Mouse (Mus musculus) megakaryocyte progenitor cell, adult 5-6 weeks (primary cell): ENCODE measurements around the gene Wdr25. TPM values are rescaled to one million over a fixed set of nuclear protein-coding genes. Genes with fewer than 3 reads are reported as not detected.

ENCODE experiments used
- ATAC-seq: replicated peaks from 2 replicates; pipeline ENCODE4 v1.8.0; 2016; ENCODE audit warnings: mild to moderate bottlenecking, moderate TSS enrichment, inconsistent platforms; ENCODE audit not compliant: poor library complexity
- total RNA-seq, 2 experiments: library from RNA; stranded (forward) in 1 of 2; stranded (reverse) in 1 of 2; fragments of 157-497, 149-512 nt in 1 of 2; fragments of 200-1000 nt in 1 of 2; gene quantifications; 2 replicates each; pipeline versions ENCODE4 v1.2.3 to v1.2.4; 2015 to 2017

Wdr25 gene
- total RNA-seq, 2 experiments from 2014 or later = 3.0 to 4.7 TPM

- ATAC-seq = no peak
Observed at GRCm38 (mm10) chr12:109053020-109053806, 159.8 kb downstream of the Wdr25 start.

- no peak for ATAC-seq
Observed at GRCm38 (mm10) chr12:109057736-109058135, 164.3 kb downstream of the Wdr25 start.

- no peak for ATAC-seq
Observed at GRCm38 (mm10) chr12:109058660-109059059, 165.2 kb downstream of the Wdr25 start.

GRCm38 (mm10) chr12:109067561-109068135 is 174.2 kb downstream of the Wdr25 start:
- ATAC-seq = peak; percentile 59

- 0 out of 2 replicates have a peak, but pooled peaks have one; percentile 7 for ATAC-seq
Observed at GRCm38 (mm10) chr12:109068167-109068653, 174.8 kb downstream of the Wdr25 start, which contains the start of gene Begain. Gene Begain (minus strand): TSS chr12:109068217.

- ATAC-seq = no peak
Observed at GRCm38 (mm10) chr12:109068738-109069137, 175.3 kb downstream of the Wdr25 start.

- ATAC-seq = no peak
Observed at GRCm38 (mm10) chr12:109069751-109070150, 176.3 kb downstream of the Wdr25 start.

GRCm38 (mm10) chr12:109071248-109071647 is 177.8 kb downstream of the Wdr25 start:
- ATAC-seq = peak; percentile 60

GRCm38 (mm10) chr12:109074106-109074505 is 180.7 kb downstream of the Wdr25 start:
- peak; percentile 38 for ATAC-seq

GRCm38 (mm10) chr12:109074777-109075285 is 181.4 kb downstream of the Wdr25 start:
- no peak for ATAC-seq

- no peak for ATAC-seq
Observed at GRCm38 (mm10) chr12:109077036-109077435, 183.6 kb downstream of the Wdr25 start.

Other genes with a start within 250 kb of the Wdr25 start
- 1.2 TPM in 1 of 2 replicates, not detected in the other for gene Degs2, start 191.3 kb upstream of the Wdr25 start, total RNA-seq (2015)
- gene Degs2, start 191.3 kb upstream of the Wdr25 start, total RNA-seq (2017) = 0.79 and 1.1 TPM in 2 replicates
- 79.4 and 90.2 TPM in 2 replicates for gene Yy1, start 100.7 kb upstream of the Wdr25 start, total RNA-seq (2015)
- 44.6 and 51.8 TPM in 2 replicates for gene Yy1, start 100.7 kb upstream of the Wdr25 start, total RNA-seq (2017)
- gene Slc25a29, start 57.7 kb upstream of the Wdr25 start, total RNA-seq (2015) = 1.3 and 1.8 TPM in 2 replicates
- gene Slc25a29, start 57.7 kb upstream of the Wdr25 start, total RNA-seq (2017) = 0.71 and 1.8 TPM in 2 replicates
- 3.0 and 4.5 TPM in 2 replicates for gene Slc25a47, start 57.6 kb upstream of the Wdr25 start, total RNA-seq (2015)
- 5.1 and 5.4 TPM in 2 replicates for gene Slc25a47, start 57.6 kb upstream of the Wdr25 start, total RNA-seq (2017)
- 25.1 and 32.0 TPM in 2 replicates for gene Wars, start 543 bp downstream of the Wdr25 start, total RNA-seq (2015)
- 53.3 and 59.3 TPM in 2 replicates for gene Wars, start 543 bp downstream of the Wdr25 start, total RNA-seq (2017)
- gene Begain, start 174.6 kb downstream of the Wdr25 start, total RNA-seq (2015) = 0.12 and 0.39 TPM in 2 replicates
- gene Begain, start 174.6 kb downstream of the Wdr25 start, total RNA-seq (2017) = 0.03 and 0.29 TPM in 2 replicates